1 mouse cellular context compared by ENCODE assay signal in the genomic region with DNA sequence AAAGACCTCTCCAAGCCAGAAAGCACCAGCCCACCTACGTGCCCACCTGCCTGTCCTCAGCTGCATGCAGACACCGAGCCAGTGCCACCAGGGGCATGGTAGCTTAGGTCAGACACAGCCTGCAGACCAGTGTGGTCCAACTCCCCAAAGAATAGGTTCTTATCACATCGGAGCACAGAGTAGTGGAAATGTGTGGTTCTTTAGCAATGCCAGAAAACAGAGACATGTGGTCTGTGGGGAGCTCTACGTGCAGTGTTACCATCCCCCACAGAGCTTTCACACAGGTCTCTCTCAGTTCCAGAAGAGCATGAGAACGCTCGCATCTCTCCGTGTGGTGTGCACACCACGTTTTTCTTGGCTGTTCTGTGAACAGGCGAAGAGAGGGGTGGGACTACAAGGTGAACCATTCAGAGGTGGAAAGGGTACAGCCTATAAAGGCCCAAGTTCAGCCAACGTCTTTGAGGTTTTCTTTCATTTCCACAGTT.
A peak's percentile ranks its signal among the peaks of the same experiment; 100 is the strongest.
TF ChIP-seq lines count a peak whose summit lies in the region.

No protein-coding gene starts in this region.

TF ChIP-seq in CH12.LX, 34 proteins besides CTCF, POLR2A, EP300 and RAD21 (continued from another document):
- no peak; the same call in 1 of the 2 replicates for TF ChIP-seq CHD1 (IDR thresholded peaks at IDR 0.05; ENCODE audit: low read depth, low read length)
- TF ChIP-seq TBP (conservative IDR thresholded peaks at IDR 0.05; ENCODE audit: low read depth, low read length), result peak; percentile 78
- no peak for TF ChIP-seq ZMIZ1 (IDR thresholded peaks at IDR 0.05; ENCODE audit: low read depth, low read length)
- TF ChIP-seq ZC3H11A (IDR thresholded peaks at IDR 0.05; ENCODE audit: low read depth, low read length), result no peak
- TF ChIP-seq TCF12 (IDR thresholded peaks at IDR 0.05; ENCODE audit: low read depth, low read length), result peak; percentile 89; the same call in 1 of the 2 replicates
- TF ChIP-seq NRF1 (IDR thresholded peaks at IDR 0.05; ENCODE audit: low read depth, low read length), result no peak
- peak; percentile 90 for TF ChIP-seq MAX (IDR thresholded peaks at IDR 0.05; ENCODE audit: low read length)
- TF ChIP-seq KAT2A (IDR thresholded peaks at IDR 0.05; ENCODE audit: insufficient replicate concordance, low read length), result no peak
- TF ChIP-seq MAZ (IDR thresholded peaks at IDR 0.05; ENCODE audit: low read depth, low read length), result no peak; the same call in 1 of the 2 replicates
- TF ChIP-seq ZNF384 (IDR thresholded peaks at IDR 0.05; ENCODE audit: low read depth, low read length), result no peak
- TF ChIP-seq JUND (conservative IDR thresholded peaks at IDR 0.05; ENCODE audit: low read depth, low read length), result no peak
- TF ChIP-seq USF2 (conservative IDR thresholded peaks at IDR 0.05; ENCODE audit: low read depth, low read length), result no peak
- peak; percentile 85 for TF ChIP-seq MXI1 (IDR thresholded peaks at IDR 0.05; ENCODE audit: low read depth, low read length)
- TF ChIP-seq CHD2 (IDR thresholded peaks at IDR 0.05; ENCODE audit: low read length), result peak; percentile 85
- TF ChIP-seq USF1 (IDR thresholded peaks at IDR 0.05; ENCODE audit: low read depth, low read length), result no peak
- TF ChIP-seq HCFC1 (IDR thresholded peaks at IDR 0.05; ENCODE audit: low read depth, low read length), result peak; percentile 28; the same call in 1 of the 2 replicates
- TF ChIP-seq NELFE (IDR thresholded peaks at IDR 0.05; ENCODE audit: low read depth, low read length), result 0 out of 2 replicates have a peak, but pooled peaks have one; percentile 32
- TF ChIP-seq RCOR1 (conservative IDR thresholded peaks at IDR 0.05; ENCODE audit: low read depth, low read length), result peak; percentile 38; the same call in 1 of the 2 replicates
- no peak for TF ChIP-seq POLR2AphosphoS2 (IDR thresholded peaks at IDR 0.05; ENCODE audit: low read depth, low read length)
- no peak for TF ChIP-seq GABPA (IDR thresholded peaks at IDR 0.05; ENCODE audit: insufficient replicate concordance, low read depth, low read length)
- TF ChIP-seq UBTF (IDR thresholded peaks at IDR 0.05; ENCODE audit: low read depth, low read length), result no peak
- TF ChIP-seq BHLHE40 (IDR thresholded peaks at IDR 0.05; ENCODE audit: low read depth, low read length), result peak; percentile 95
- TF ChIP-seq ETS1 (conservative IDR thresholded peaks at IDR 0.05; ENCODE audit: low read depth, low read length), result peak; percentile 67; the same call in 1 of the 2 replicates
